Mouse (Mus musculus) lung, postnatal 0 days (tissue): ENCODE measurements around the gene Med12l. TPM values are rescaled to one million over a fixed set of nuclear protein-coding genes. Genes with fewer than 3 reads are reported as not detected.

Source experiments
- ATAC-seq: fragments of 200-750 bp; cut with Nextera tagmentation; 2 replicates; pipeline ENCODE4 v1.8.0; 2017; ENCODE audit warnings: moderate library complexity
- DNase-seq: peaks from one replicate; pipeline ENCODE4 v3.0.0-alpha.2; 2016; ENCODE audit warnings: low spot score
- H3K27ac ChIP-seq: fragments of 300-500 bp; sonication (generic); 2 replicates; pipeline ENCODE4 v1.5.1; 2014; ENCODE audit warnings: antibody characterized with exemption, mild to moderate bottlenecking, low read length, mixed read lengths
- H3K27me3 ChIP-seq: fragments of 300-500 bp; sonication (generic); replicated peaks from 2 replicates; pipeline ENCODE4 v1.6.1; 2014; ENCODE audit warnings: low read length, mixed read lengths; ENCODE audit not compliant: insufficient read depth
- H3K36me3 ChIP-seq: fragments of 300-500 bp; sonication (generic); 2 replicates; pipeline ENCODE4 v1.6.1; 2014; ENCODE audit warnings: low read length, mixed read lengths; ENCODE audit not compliant: insufficient read depth
- H3K4me1 ChIP-seq: fragments of 300-500 bp; sonication (generic); 2 replicates; pipeline ENCODE4 v1.6.1; 2014; ENCODE audit warnings: antibody characterized with exemption, low read depth, low read length, mixed read lengths; ENCODE audit not compliant: insufficient read depth
- H3K4me2 ChIP-seq: fragments of 300-500 bp; sonication (generic); replicated peaks from 2 replicates; pipeline ENCODE4 v1.6.1; 2014; ENCODE audit warnings: low read depth, mild to moderate bottlenecking, low read length, moderate library complexity, mixed read lengths
- H3K4me3 ChIP-seq: fragments of 300-500 bp; sonication (generic); 2 replicates; pipeline ENCODE4 v1.5.1; 2014; ENCODE audit warnings: low read depth, low read length
- H3K9ac ChIP-seq: fragments of 300-500 bp; sonication (generic); replicated peaks from 2 replicates; pipeline ENCODE4 v1.6.1; 2014; ENCODE audit warnings: low read depth, mild to moderate bottlenecking
- H3K9me3 ChIP-seq: fragments of 300-500 bp; sonication (generic); 2 replicates; pipeline ENCODE4 v1.6.1; 2016; ENCODE audit warnings: low read length, mixed read lengths
- CTCF ChIP-seq: IDR thresholded peaks from 2 replicates; pipeline ENCODE4 v1.5.1; 2016; ENCODE audit warnings: antibody characterized with exemption, mild to moderate bottlenecking
- EP300 ChIP-seq: IDR thresholded peaks from 2 replicates; pipeline ENCODE4 v1.6.1; 2016; ENCODE audit warnings: antibody characterized with exemption, mild to moderate bottlenecking, control low read depth
- WGBS: fragments of 180-500 bp; shearing (Covaris S2); extraction: QIAGEN DNeasy Blood & Tissue Kit; methylation state at CpG from one replicate; pipeline ENCODE4 v1.1.7; 2014; 5-methylcytosine and 5-hydroxymethylcytosine counted together
- polyA plus RNA-seq: library from polyadenylated mRNA; unstranded; fragments of >200 nt; fragmentation: Nextera tagmentation; extraction: Ambion mirVana; gene quantifications from 2 replicates; pipeline ENCODE4 v1.2.1, GENCODE M21; 2015

The Med12l gene
- polyA plus RNA-seq, 1 experiment from 2014 or later: 0.27 TPM

GRCm38 (mm10) chr3:59219326-59219725 lies 213.7 kb downstream of the Med12l start:
- WGBS: 50% methylated on average over 2 of the region's 2 CpGs
- no peaks in the 10 kb centered on the region for H3K27me3 ChIP-seq
- DNase-seq: peak; percentile 45
- H3K9me3 ChIP-seq: no peaks in the 10 kb centered on the region
- H3K9ac ChIP-seq: no peak overlapping the region
- ATAC-seq: peak; percentile 56; the same call in 1 of the 2 replicates
- no peak overlapping the region for H3K4me3 ChIP-seq
- H3K27ac ChIP-seq: no peak overlapping the region
- TF ChIP-seq EP300 (peak; percentile 82), CTCF (no peak)
- H3K4me2 ChIP-seq: no peak overlapping the region
- H3K4me1 ChIP-seq: no peaks in the 10 kb centered on the region
- no peaks in the 10 kb centered on the region for H3K36me3 ChIP-seq

GRCm38 (mm10) chr3:59222303-59222702 lies 216.7 kb downstream of the Med12l start:
- no peaks in the 10 kb centered on the region for H3K4me1 ChIP-seq
- H3K27ac ChIP-seq: no peak overlapping the region
- ATAC-seq (no peak), DNase-seq (no peak)
- no peak overlapping the region for H3K9ac ChIP-seq
- 89% methylated on average over 2 of the region's 2 CpGs for WGBS
- H3K4me2 ChIP-seq: no peak overlapping the region
- H3K4me3 ChIP-seq: no peak overlapping the region
- H3K9me3 ChIP-seq: no peaks in the 10 kb centered on the region
- H3K36me3 ChIP-seq: no peaks in the 10 kb centered on the region
- H3K27me3 ChIP-seq: no peaks in the 10 kb centered on the region
- TF ChIP-seq EP300 (no peak), CTCF (no peak)

GRCm38 (mm10) chr3:59225411-59225810 lies 219.8 kb downstream of the Med12l start:
- TF ChIP-seq EP300 (no peak), CTCF (no peak)
- H3K27ac ChIP-seq: no peak overlapping the region
- H3K9ac ChIP-seq: no peak overlapping the region
- DNase-seq (no peak), ATAC-seq (no peak)
- H3K36me3 ChIP-seq: no peaks in the 10 kb centered on the region
- H3K9me3 ChIP-seq: no peaks in the 10 kb centered on the region
- peaks cover 7% of the 10 kb centered on the region; the same call in 1 of the 2 replicates for H3K4me1 ChIP-seq
- H3K27me3 ChIP-seq: no peaks in the 10 kb centered on the region
- H3K4me3 ChIP-seq: no peak overlapping the region
- no peak overlapping the region for H3K4me2 ChIP-seq

GRCm38 (mm10) chr3:59227696-59228095 lies 222.1 kb downstream of the Med12l start:
- no peaks in the 10 kb centered on the region for H3K27me3 ChIP-seq
- H3K27ac ChIP-seq: no peak overlapping the region
- WGBS: 95% methylated on average over 9 of the region's 9 CpGs
- no peaks in the 10 kb centered on the region for H3K36me3 ChIP-seq
- no peak for ATAC-seq
- H3K4me3 ChIP-seq: no peak overlapping the region
- H3K4me1 ChIP-seq: peaks cover 7% of the 10 kb centered on the region; the same call in 1 of the 2 replicates
- TF ChIP-seq EP300 (no peak), CTCF (no peak)
- DNase-seq: no peak
- H3K4me2 ChIP-seq: no peak overlapping the region
- no peaks in the 10 kb centered on the region for H3K9me3 ChIP-seq
- no peak overlapping the region for H3K9ac ChIP-seq

GRCm38 (mm10) chr3:59228730-59229551 lies 223.3 kb downstream of the Med12l start:
- Histone ChIP-seq H3K27ac (peak overlapping the region; percentile 84), H3K4me1 (peaks cover 7% of the 10 kb centered on the region; the same call in 1 of the 2 replicates), H3K4me3 (peak overlapping the region; percentile 14; the same call in 1 of the 2 replicates), H3K9me3 (no peaks in the 10 kb centered on the region), H3K9ac (no peak overlapping the region), H3K4me2 (peak overlapping the region; percentile 37), H3K27me3 (no peaks in the 10 kb centered on the region), H3K36me3 (no peaks in the 10 kb centered on the region)
- TF ChIP-seq CTCF (no peak), EP300 (peak; percentile 54; the same call in 1 of the 2 replicates)
- ATAC-seq: peak; percentile 84
- peak; percentile 87 for DNase-seq
- WGBS: 12% methylated on average over 10 of the region's 10 CpGs

- ATAC-seq (no peak), DNase-seq (no peak)
- H3K9me3 ChIP-seq: no peaks in the 10 kb centered on the region
- no peak overlapping the region for H3K9ac ChIP-seq
- no peak overlapping the region for H3K4me2 ChIP-seq
- H3K36me3 ChIP-seq: no peaks in the 10 kb centered on the region
- H3K27me3 ChIP-seq: no peaks in the 10 kb centered on the region
- TF ChIP-seq CTCF (no peak), EP300 (no peak)
- WGBS: 41% methylated on average over 3 of the region's 3 CpGs
- H3K27ac ChIP-seq: no peak overlapping the region
- no peak overlapping the region for H3K4me3 ChIP-seq
- H3K4me1 ChIP-seq: peaks cover 7% of the 10 kb centered on the region; the same call in 1 of the 2 replicates
Observed at GRCm38 (mm10) chr3:59230912-59231311, 225.3 kb downstream of the Med12l start.
